Mouse (Mus musculus): ENCODE data around the gene Ssb.
A peak's percentile ranks its signal among the peaks of the same experiment; 100 is the strongest.
"Not testable (repeated sequence)": the region's sequence is repeated elsewhere in the genome, so short reads cannot be mapped to it uniquely, and the experiment has no call there.

Gene Ssb

GRCm38 (mm10) chr2:69883990-69884391, 22.6 kb downstream of the Ssb start:
- DNase-seq: no peak

GRCm38 (mm10) chr2:69884581-69884980, 23.2 kb downstream of the Ssb start:
- DNase-seq: no peak

GRCm38 (mm10) chr2:69885050-69885449, 23.7 kb downstream of the Ssb start:
- DNase-seq: no peak

GRCm38 (mm10) chr2:69885451-69886305, 24.3 kb downstream of the Ssb start, which contains the start of gene Mettl5:
Mettl5 (minus strand) TSS chr2:69885615.
- peak; percentile 83 to 89 for DNase-seq

- DNase-seq: no peak
Measured at GRCm38 (mm10) chr2:69888957-69889356, 27.6 kb downstream of the Ssb start.

- DNase-seq: no peak
Measured at GRCm38 (mm10) chr2:69890843-69891242, 29.5 kb downstream of the Ssb start.

- no peak for DNase-seq
Measured at GRCm38 (mm10) chr2:69893145-69893544, 31.8 kb downstream of the Ssb start.

GRCm38 (mm10) chr2:69893891-69894290, 32.5 kb downstream of the Ssb start:
- no peak for DNase-seq

- no peak for DNase-seq
Measured at GRCm38 (mm10) chr2:69895502-69896223, 34.3 kb downstream of the Ssb start.

GRCm38 (mm10) chr2:69896224-69896581, 34.8 kb downstream of the Ssb start:
- DNase-seq: no peak

GRCm38 (mm10) chr2:69897039-69897617, 35.8 kb downstream of the Ssb start, which contains the start of gene Ubr3:
Ubr3 (plus strand) TSS chr2:69897246.
- DNase-seq: peak; percentile 97

GRCm38 (mm10) chr2:69897618-69898575, 36.5 kb downstream of the Ssb start:
- peak; percentile 46 to 64 for DNase-seq

- DNase-seq: no peak
Measured at GRCm38 (mm10) chr2:69903541-69903940, 42.2 kb downstream of the Ssb start.

- DNase-seq: not testable (repeated sequence)
Measured at GRCm38 (mm10) chr2:69907394-69907793, 46.0 kb downstream of the Ssb start.

- DNase-seq: no peak
Measured at GRCm38 (mm10) chr2:69912801-69913200, 51.4 kb downstream of the Ssb start.

GRCm38 (mm10) chr2:69917301-69917700, 55.9 kb downstream of the Ssb start:
- DNase-seq: no peak
